Mouse (Mus musculus) kidney, embryonic 16.5 days (tissue): Measurements from ENCODE around the gene Hyal4. TPM values are rescaled to one million over a fixed set of nuclear protein-coding genes. Genes with fewer than 3 reads are reported as not detected.

ENCODE experiments used
- ATAC-seq: fragments of 200-750 bp; cut with Nextera tagmentation; 2 replicates; pipeline ENCODE4 v1.8.0; 2017; ENCODE audit warnings: moderate TSS enrichment; ENCODE audit not compliant: low FRiP score, low TSS enrichment
- H3K27ac ChIP-seq: fragments of 300-500 bp; sonication (generic); 2 replicates; pipeline ENCODE4 v1.5.1; 2014; ENCODE audit warnings: low read length
- H3K27me3 ChIP-seq: fragments of 300-500 bp; sonication (generic); 2 replicates; pipeline ENCODE4 v1.6.1; 2014; ENCODE audit warnings: low read length, control low read depth, mixed read lengths; ENCODE audit not compliant: insufficient read depth
- H3K36me3 ChIP-seq: fragments of 300-500 bp; sonication (generic); 2 replicates; pipeline ENCODE4 v1.6.1; 2014; ENCODE audit warnings: low read length, control low read depth, mixed read lengths; ENCODE audit not compliant: insufficient read depth
- H3K4me1 ChIP-seq: fragments of 300-500 bp; sonication (generic); 2 replicates; pipeline ENCODE4 v1.6.1; 2014; ENCODE audit warnings: low read length, control low read depth, mixed read lengths; ENCODE audit not compliant: insufficient read depth
- H3K4me2 ChIP-seq: fragments of 300-500 bp; sonication (generic); replicated peaks from 2 replicates; pipeline ENCODE4 v1.6.1; 2014; ENCODE audit warnings: low read depth, low read length
- H3K4me3 ChIP-seq: fragments of 300-500 bp; sonication (generic); 2 replicates; pipeline ENCODE4 v1.5.1; 2014; ENCODE audit warnings: mild to moderate bottlenecking, low read length
- H3K9ac ChIP-seq: fragments of 300-500 bp; sonication (generic); replicated peaks from 2 replicates; pipeline ENCODE4 v1.6.1; 2014; ENCODE audit warnings: low read length
- H3K9me3 ChIP-seq: fragments of 300-500 bp; sonication (generic); 2 replicates; pipeline ENCODE4 v1.6.1; 2016; ENCODE audit warnings: low read length, control low read depth
- WGBS: fragments of 180-500 bp; shearing (Covaris S2); extraction: QIAGEN DNeasy Blood & Tissue Kit; methylation state at CpG from one replicate; pipeline ENCODE4 v1.1.7; 2014; 5-methylcytosine and 5-hydroxymethylcytosine counted together
- polyA plus RNA-seq: library from polyadenylated mRNA; unstranded; fragments of >200 nt; fragmentation: Nextera tagmentation; extraction: Ambion mirVana; gene quantifications from 2 replicates; pipeline ENCODE4 v1.2.1, GENCODE M21; 2015

The Hyal4 gene
- polyA plus RNA-seq = not detected in 2 replicates

GRCm38 (mm10) chr6:24748029-24748428, at the start of gene Hyal4:
Gene Hyal4, plus strand, starts transcription at chr6:24748329.
- Histone ChIP-seq H3K9ac (no peak within 1 kb of the TSS), H3K27ac (no peak within 1 kb of the TSS), H3K36me3 (no peaks in the 10 kb centered on the region), H3K9me3 (no peaks in the 10 kb centered on the region), H3K27me3 (no peaks in the 10 kb centered on the region), H3K4me1 (no peaks in the 10 kb centered on the region), H3K4me3 (no peak within 1 kb of the TSS), H3K4me2 (no peak within 1 kb of the TSS)
- ATAC-seq = no peak
- 76% methylated on average over 4 of the region's 4 CpGs for WGBS

GRCm38 (mm10) chr6:24707090-24707489, 41.0 kb upstream of the Hyal4 start:
- no peak overlapping the region for H3K27ac ChIP-seq
- ATAC-seq = no peak
- WGBS = 82% methylated on average over 5 of the region's 5 CpGs

GRCm38 (mm10) chr6:24707499-24707898, 40.6 kb upstream of the Hyal4 start:
- no peak overlapping the region for H3K4me3 ChIP-seq
- ATAC-seq = no peak
- 62% methylated on average over 2 of the region's 2 CpGs for WGBS
- H3K4me1 ChIP-seq = no peaks in the 10 kb centered on the region
- H3K9ac ChIP-seq = no peak overlapping the region
- H3K4me2 ChIP-seq = no peak overlapping the region
- no peaks in the 10 kb centered on the region for H3K9me3 ChIP-seq
- H3K27me3 ChIP-seq = no peaks in the 10 kb centered on the region
- H3K36me3 ChIP-seq = no peaks in the 10 kb centered on the region
- no peak overlapping the region for H3K27ac ChIP-seq

More at GRCm38 (mm10) chr6:24707090-24707489, 41.0 kb upstream of the Hyal4 start:
- no peaks in the 10 kb centered on the region for H3K9me3 ChIP-seq
- H3K4me2 ChIP-seq = no peak overlapping the region
- no peaks in the 10 kb centered on the region for H3K4me1 ChIP-seq
- H3K4me3 ChIP-seq = no peak overlapping the region
- no peak overlapping the region for H3K9ac ChIP-seq
- no peaks in the 10 kb centered on the region for H3K36me3 ChIP-seq
- H3K27me3 ChIP-seq = no peaks in the 10 kb centered on the region

GRCm38 (mm10) chr6:24721317-24722099, 26.6 kb upstream of the Hyal4 start:
- Histone ChIP-seq H3K9ac (no peak overlapping the region), H3K4me1 (no peaks in the 10 kb centered on the region), H3K27ac (no peak overlapping the region), H3K4me2 (peak overlapping the region; percentile 21; the same call in 1 of the 2 replicates), H3K36me3 (no peaks in the 10 kb centered on the region), H3K27me3 (no peaks in the 10 kb centered on the region), H3K9me3 (no peaks in the 10 kb centered on the region), H3K4me3 (no peak overlapping the region)
- ATAC-seq = no peak
- WGBS = 29% methylated on average over 13 of the region's 13 CpGs

GRCm38 (mm10) chr6:24728130-24728529, 20.0 kb upstream of the Hyal4 start:
- no peak overlapping the region for H3K4me3 ChIP-seq
- H3K4me2 ChIP-seq = no peak overlapping the region
- H3K9ac ChIP-seq = no peak overlapping the region
- no peak for ATAC-seq
- no peaks in the 10 kb centered on the region for H3K27me3 ChIP-seq
- H3K27ac ChIP-seq = no peak overlapping the region
- no peaks in the 10 kb centered on the region for H3K36me3 ChIP-seq
- WGBS = 74% methylated on average over 1 of the region's 1 CpGs
- no peaks in the 10 kb centered on the region for H3K4me1 ChIP-seq
- H3K9me3 ChIP-seq = no peaks in the 10 kb centered on the region

- no peaks in the 10 kb centered on the region for H3K4me1 ChIP-seq
- H3K4me2 ChIP-seq = no peak within 1 kb of the TSS
- no peaks in the 10 kb centered on the region for H3K36me3 ChIP-seq
- 86% methylated on average over 3 of the region's 3 CpGs for WGBS
- no peaks in the 10 kb centered on the region for H3K9me3 ChIP-seq
- no peak within 1 kb of the TSS for H3K27ac ChIP-seq
- no peaks in the 10 kb centered on the region for H3K27me3 ChIP-seq
- H3K9ac ChIP-seq = no peak within 1 kb of the TSS
- no peak within 1 kb of the TSS for H3K4me3 ChIP-seq
- ATAC-seq = no peak
Observed at GRCm38 (mm10) chr6:24732945-24733344, 15.2 kb upstream of the Hyal4 start, which contains the start of gene Hyal6. Gene Hyal6, plus strand, starts transcription at chr6:24733245.

- Histone ChIP-seq H3K27ac (no peak overlapping the region), H3K4me1 (no peaks in the 10 kb centered on the region), H3K27me3 (no peaks in the 10 kb centered on the region), H3K36me3 (no peaks in the 10 kb centered on the region), H3K4me3 (no peak overlapping the region), H3K9me3 (no peaks in the 10 kb centered on the region), H3K9ac (no peak overlapping the region), H3K4me2 (no peak overlapping the region)
- no peak for ATAC-seq
- WGBS = 87% methylated on average over 6 of the region's 6 CpGs
Observed at GRCm38 (mm10) chr6:24734565-24734964, 13.6 kb upstream of the Hyal4 start.

- Histone ChIP-seq H3K4me1 (no peaks in the 10 kb centered on the region), H3K36me3 (no peaks in the 10 kb centered on the region), H3K4me3 (no peak overlapping the region), H3K27me3 (no peaks in the 10 kb centered on the region), H3K4me2 (no peak overlapping the region), H3K27ac (no peak overlapping the region), H3K9ac (no peak overlapping the region), H3K9me3 (peaks cover 8% of the 10 kb centered on the region; the same call in 1 of the 2 replicates)
- WGBS = 81% methylated on average over 3 of the region's 3 CpGs
- no peak for ATAC-seq
Observed at GRCm38 (mm10) chr6:24759281-24759680, 11.2 kb downstream of the Hyal4 start.

GRCm38 (mm10) chr6:24766261-24766660, 18.1 kb downstream of the Hyal4 start:
- no peak overlapping the region for H3K4me2 ChIP-seq
- no peak overlapping the region for H3K4me3 ChIP-seq
- no peak overlapping the region for H3K9ac ChIP-seq
- H3K27ac ChIP-seq = no peak overlapping the region
- H3K4me1 ChIP-seq = no peaks in the 10 kb centered on the region
- H3K9me3 ChIP-seq = no peaks in the 10 kb centered on the region
- ATAC-seq = peak; percentile 82; the same call in 1 of the 2 replicates
- no peaks in the 10 kb centered on the region for H3K36me3 ChIP-seq
- H3K27me3 ChIP-seq = no peaks in the 10 kb centered on the region
- 35% methylated on average over 2 of the region's 2 CpGs for WGBS

GRCm38 (mm10) chr6:24779182-24779581, 31.1 kb downstream of the Hyal4 start:
- no peaks in the 10 kb centered on the region for H3K27me3 ChIP-seq
- no peak overlapping the region for H3K27ac ChIP-seq
- no peaks in the 10 kb centered on the region for H3K4me1 ChIP-seq
- ATAC-seq = no peak
- no peaks in the 10 kb centered on the region for H3K9me3 ChIP-seq
- no peak overlapping the region for H3K4me2 ChIP-seq
- H3K9ac ChIP-seq = no peak overlapping the region
- H3K36me3 ChIP-seq = no peaks in the 10 kb centered on the region
- 67% methylated on average over 2 of the region's 2 CpGs for WGBS
- no peak overlapping the region for H3K4me3 ChIP-seq
